Mouse (Mus musculus) adrenal gland, postnatal 25 days (tissue): ENCODE results near the gene Wipi2. TPM values are rescaled to one million over a fixed set of nuclear protein-coding genes. Genes with fewer than 3 reads are reported as not detected.

Source experiments
- DNase-seq: peaks from one replicate; pipeline ENCODE4 v3.0.0; 2021; ENCODE audit warnings: mixed read lengths
- long read RNA-seq: library from polyadenylated mRNA; stranded (forward); transcript quantifications from one replicate; pipeline ENCODE4 v2.0.0, GENCODE M21; 2021
- total RNA-seq: library from RNA; stranded (reverse); gene quantifications from 2 replicates; pipeline ENCODE4 v1.2.3, GENCODE M21; 2021

The Wipi2 gene
- 93.2 and 98.2 TPM in 2 replicates for total RNA-seq
- long read RNA-seq, full-length matches to known transcripts = 96 of 142 reads
- long read RNA-seq, partial matches to known transcripts = 38 of 142 reads
- long read RNA-seq, other reads (novel, unspliced or antisense) = 8 of 142 reads

- no peak for DNase-seq
Observed at GRCm38 (mm10) chr5:142627398-142627797, at the start of gene Wipi2. Gene Wipi2 (plus strand): TSS chr5:142627698.

GRCm38 (mm10) chr5:142578192-142578591 is 49.3 kb upstream of the Wipi2 start:
- no peak for DNase-seq

GRCm38 (mm10) chr5:142581517-142581916 is 46.0 kb upstream of the Wipi2 start:
- DNase-seq = peak; percentile 56

- DNase-seq = no peak
Observed at GRCm38 (mm10) chr5:142583616-142584126, 43.8 kb upstream of the Wipi2 start.

GRCm38 (mm10) chr5:142590953-142591616 is 36.4 kb upstream of the Wipi2 start:
- no peak for DNase-seq

GRCm38 (mm10) chr5:142595698-142596097 is 31.8 kb upstream of the Wipi2 start:
- no peak for DNase-seq

GRCm38 (mm10) chr5:142596723-142597122 is 30.8 kb upstream of the Wipi2 start:
- no peak for DNase-seq

- DNase-seq = no peak
Observed at GRCm38 (mm10) chr5:142597648-142598390, 29.7 kb upstream of the Wipi2 start.

GRCm38 (mm10) chr5:142604379-142604778 is 23.1 kb upstream of the Wipi2 start:
- peak; percentile 25 for DNase-seq

GRCm38 (mm10) chr5:142605288-142605687 is 22.2 kb upstream of the Wipi2 start:
- DNase-seq = peak; percentile 41

GRCm38 (mm10) chr5:142608259-142608988 is 19.1 kb upstream of the Wipi2 start, which contains the start of gene Mmd2:
Gene Mmd2 (minus strand): TSS chr5:142608800.
- peak; percentile 26 for DNase-seq

GRCm38 (mm10) chr5:142608989-142609325 is 18.5 kb upstream of the Wipi2 start:
- no peak for DNase-seq

- DNase-seq = no peak
Observed at GRCm38 (mm10) chr5:142610362-142610761, 17.1 kb upstream of the Wipi2 start.

- no peak for DNase-seq
Observed at GRCm38 (mm10) chr5:142614513-142614912, 13.0 kb upstream of the Wipi2 start.

GRCm38 (mm10) chr5:142615638-142616037 is 11.9 kb upstream of the Wipi2 start:
- no peak for DNase-seq

GRCm38 (mm10) chr5:142616326-142616725 is 11.2 kb upstream of the Wipi2 start:
- DNase-seq = no peak

- peak; percentile 64 for DNase-seq
Observed at GRCm38 (mm10) chr5:142619866-142620265, 7.6 kb upstream of the Wipi2 start.

- no peak for DNase-seq
Observed at GRCm38 (mm10) chr5:142621421-142621820, 6.1 kb upstream of the Wipi2 start.

- no peak for DNase-seq
Observed at GRCm38 (mm10) chr5:142622134-142622533, 5.4 kb upstream of the Wipi2 start.

GRCm38 (mm10) chr5:142623080-142623479 is 4.4 kb upstream of the Wipi2 start:
- DNase-seq = no peak

GRCm38 (mm10) chr5:142628726-142629662 is 1.5 kb downstream of the Wipi2 start:
- peak; percentile 98 for DNase-seq

GRCm38 (mm10) chr5:142629663-142630025 is 2.1 kb downstream of the Wipi2 start:
- no peak for DNase-seq
